Mouse (Mus musculus) forebrain, embryonic 11.5 days (tissue): ENCODE data around the gene Ccnd1. TPM values are rescaled to one million over a fixed set of nuclear protein-coding genes. Genes with fewer than 3 reads are reported as not detected.

Source experiments
- ATAC-seq: fragments of 200-750 bp; cut with Nextera tagmentation; replicated peaks from 2 replicates; pipeline ENCODE4 v1.8.0; 2017; ENCODE audit warnings: moderate TSS enrichment; ENCODE audit not compliant: low FRiP score
- DNase-seq: peaks from one replicate; pipeline ENCODE4 v3.0.0-alpha.2; 2017; ENCODE audit warnings: low spot score
- H3K27ac ChIP-seq: fragments of 300-500 bp; sonication (generic); 2 replicates; pipeline ENCODE4 v1.5.1; 2014; ENCODE audit warnings: low read depth, low read length
- H3K27me3 ChIP-seq: fragments of 300-500 bp; sonication (generic); 2 replicates; pipeline ENCODE4 v1.6.1; 2014; ENCODE audit warnings: mild to moderate bottlenecking, low read length, mixed read lengths; ENCODE audit not compliant: control insufficient read depth, insufficient read depth
- H3K36me3 ChIP-seq: fragments of 300-500 bp; sonication (generic); 2 replicates; pipeline ENCODE4 v1.6.1; 2014; ENCODE audit warnings: mild to moderate bottlenecking, low read length, moderate library complexity, mixed read lengths; ENCODE audit not compliant: control insufficient read depth, insufficient read depth
- H3K4me1 ChIP-seq: fragments of 300-500 bp; sonication (generic); replicated peaks from 2 replicates; pipeline ENCODE4 v1.6.1; 2014; ENCODE audit warnings: low read length, mixed read lengths; ENCODE audit not compliant: control insufficient read depth, insufficient read depth
- H3K4me2 ChIP-seq: fragments of 300-500 bp; sonication (generic); 2 replicates; pipeline ENCODE4 v1.6.1; 2014; ENCODE audit warnings: low read depth, mild to moderate bottlenecking, low read length, moderate library complexity, mixed read lengths; ENCODE audit not compliant: severe bottlenecking
- H3K4me3 ChIP-seq: fragments of 300-500 bp; sonication (generic); 2 replicates; pipeline ENCODE4 v1.5.1; 2014; ENCODE audit warnings: low read depth, low read length
- H3K9ac ChIP-seq: fragments of 300-500 bp; sonication (generic); 2 replicates; pipeline ENCODE4 v1.6.1; 2014; ENCODE audit warnings: low read length
- H3K9me3 ChIP-seq: fragments of 300-500 bp; sonication (generic); 2 replicates; pipeline ENCODE4 v1.6.1; 2016; ENCODE audit warnings: low read length, mixed read lengths; ENCODE audit not compliant: control insufficient read depth
- WGBS: fragments of 180-500 bp; shearing (Covaris S2); extraction: QIAGEN DNeasy Blood & Tissue Kit; methylation state at CpG from one replicate; pipeline ENCODE4 v1.1.7; 2014; 5-methylcytosine and 5-hydroxymethylcytosine counted together
- polyA plus RNA-seq: library from polyadenylated mRNA; unstranded; fragments of >200 nt; fragmentation: Nextera tagmentation; extraction: Ambion mirVana; gene quantifications from 2 replicates; pipeline ENCODE4 v1.2.1, GENCODE M21; 2014

Gene Ccnd1
- polyA plus RNA-seq, 1 experiment from 2014 or later: 238 TPM

- no peaks in the 10 kb centered on the region for H3K9me3 ChIP-seq
- H3K36me3 ChIP-seq: peaks cover 18% of the 10 kb centered on the region; the same call in 1 of the 2 replicates
- DNase-seq (no peak), ATAC-seq (no peak)
- H3K4me1 ChIP-seq: no peaks in the 10 kb centered on the region
- no peak overlapping the region for H3K4me2 ChIP-seq
- H3K4me3 ChIP-seq: no peak overlapping the region
- 0 out of 2 replicates have a peak overlapping the region, but pooled peaks have one; percentile 12 for H3K27ac ChIP-seq
- 82% methylated on average over 6 of the region's 6 CpGs for WGBS
- no peak overlapping the region for H3K9ac ChIP-seq
- no peaks in the 10 kb centered on the region for H3K27me3 ChIP-seq
Observed at GRCm38 (mm10) chr7:144928889-144929210, 10.9 kb downstream of the Ccnd1 start.

- H3K4me2 ChIP-seq: no peak overlapping the region
- H3K9me3 ChIP-seq: no peaks in the 10 kb centered on the region
- no peaks in the 10 kb centered on the region for H3K27me3 ChIP-seq
- ATAC-seq (no peak), DNase-seq (peak; percentile 51)
- H3K27ac ChIP-seq: no peak overlapping the region
- H3K36me3 ChIP-seq: peaks cover 12% of the 10 kb centered on the region; the same call in 1 of the 2 replicates
- WGBS: 81% methylated on average over 4 of the region's 4 CpGs
- H3K9ac ChIP-seq: no peak overlapping the region
- H3K4me3 ChIP-seq: no peak overlapping the region
- H3K4me1 ChIP-seq: no peaks in the 10 kb centered on the region
Observed at GRCm38 (mm10) chr7:144928009-144928888, 11.5 kb downstream of the Ccnd1 start.

GRCm38 (mm10) chr7:144927591-144927990, 12.1 kb downstream of the Ccnd1 start:
- ATAC-seq (no peak), DNase-seq (peak; percentile 48)
- Histone ChIP-seq H3K9me3 (no peaks in the 10 kb centered on the region), H3K9ac (no peak overlapping the region), H3K4me1 (no peaks in the 10 kb centered on the region), H3K27me3 (no peaks in the 10 kb centered on the region), H3K27ac (no peak overlapping the region), H3K4me3 (no peak overlapping the region), H3K36me3 (peaks cover 7% of the 10 kb centered on the region; the same call in 1 of the 2 replicates), H3K4me2 (no peak overlapping the region)
- WGBS: 83% methylated on average over 2 of the region's 2 CpGs

GRCm38 (mm10) chr7:144918823-144919222, 20.9 kb downstream of the Ccnd1 start:
- Histone ChIP-seq H3K9ac (no peak overlapping the region), H3K36me3 (no peaks in the 10 kb centered on the region; the same call in 1 of the 2 replicates), H3K27ac (no peak overlapping the region), H3K4me3 (no peak overlapping the region), H3K4me1 (peaks cover 6% of the 10 kb centered on the region; the same call in 1 of the 2 replicates), H3K9me3 (no peaks in the 10 kb centered on the region), H3K4me2 (no peak overlapping the region), H3K27me3 (no peaks in the 10 kb centered on the region)
- ATAC-seq (no peak), DNase-seq (no peak)
- 88% methylated on average over 1 of the region's 1 CpGs for WGBS

- 1% methylated on average over 55 of the region's 55 CpGs for WGBS
- Histone ChIP-seq H3K9ac (peak within 1 kb of the TSS; percentile 74), H3K27ac (peak within 1 kb of the TSS; percentile 70), H3K36me3 (no peaks in the 10 kb centered on the region; the same call in 1 of the 2 replicates), H3K27me3 (no peaks in the 10 kb centered on the region), H3K4me1 (peaks cover 6% of the 10 kb centered on the region; the same call in 1 of the 2 replicates), H3K9me3 (no peaks in the 10 kb centered on the region), H3K4me2 (peak within 1 kb of the TSS; percentile 91), H3K4me3 (peak within 1 kb of the TSS; percentile 76)
- ATAC-seq: peak; percentile 90
- peak; percentile 94 for DNase-seq
Observed at GRCm38 (mm10) chr7:144914948-144915750, 24.6 kb downstream of the Ccnd1 start, which contains the start of gene LTO1. TSS of gene LTO1 (plus strand) at chr7:144915100.

- peak overlapping the region; percentile 48 for H3K4me2 ChIP-seq
- ATAC-seq (peak; percentile 93), DNase-seq (no peak)
- peak overlapping the region; percentile 76 for H3K4me3 ChIP-seq
- H3K36me3 ChIP-seq: no peaks in the 10 kb centered on the region; the same call in 1 of the 2 replicates
- WGBS: 7% methylated on average over 17 of the region's 17 CpGs
- peak overlapping the region; percentile 74; the same call in 1 of the 2 replicates for H3K9ac ChIP-seq
- no peak overlapping the region; the same call in 1 of the 2 replicates for H3K27ac ChIP-seq
- H3K27me3 ChIP-seq: no peaks in the 10 kb centered on the region
- no peaks in the 10 kb centered on the region for H3K9me3 ChIP-seq
- H3K4me1 ChIP-seq: peaks cover 6% of the 10 kb centered on the region; the same call in 1 of the 2 replicates
Observed at GRCm38 (mm10) chr7:144914296-144914947, 25.3 kb downstream of the Ccnd1 start.

- peaks cover 6% of the 10 kb centered on the region; the same call in 1 of the 2 replicates for H3K4me1 ChIP-seq
- ATAC-seq: no peak
Observed at GRCm38 (mm10) chr7:144912897-144913296, 26.8 kb downstream of the Ccnd1 start.

GRCm38 (mm10) chr7:144911121-144911520, 28.6 kb downstream of the Ccnd1 start:
- Histone ChIP-seq H3K27me3 (no peaks in the 10 kb centered on the region), H3K9me3 (no peaks in the 10 kb centered on the region), H3K4me3 (no peak overlapping the region), H3K27ac (no peak overlapping the region), H3K4me2 (no peak overlapping the region), H3K9ac (no peak overlapping the region), H3K4me1 (peaks cover 6% of the 10 kb centered on the region; the same call in 1 of the 2 replicates), H3K36me3 (no peaks in the 10 kb centered on the region)
- 84% methylated on average over 1 of the region's 1 CpGs for WGBS
- ATAC-seq (no peak), DNase-seq (no peak)

More at GRCm38 (mm10) chr7:144912897-144913296, 26.8 kb downstream of the Ccnd1 start:
- Histone ChIP-seq H3K36me3 (no peaks in the 10 kb centered on the region), H3K9me3 (no peaks in the 10 kb centered on the region), H3K9ac (no peak overlapping the region), H3K4me3 (no peak overlapping the region), H3K27ac (no peak overlapping the region), H3K27me3 (no peaks in the 10 kb centered on the region), H3K4me2 (no peak overlapping the region)
- 71% methylated on average over 4 of the region's 4 CpGs for WGBS
- no peak for DNase-seq
